Mouse (Mus musculus) T-cell, adult 2 months (primary cell): ENCODE data around the gene Cnnm3.

Source experiments
- DNase-seq: peaks from one replicate; pipeline ENCODE4 v3.0.0; 2022; ENCODE audit warnings: low spot score

The Cnnm3 gene

DNA sequence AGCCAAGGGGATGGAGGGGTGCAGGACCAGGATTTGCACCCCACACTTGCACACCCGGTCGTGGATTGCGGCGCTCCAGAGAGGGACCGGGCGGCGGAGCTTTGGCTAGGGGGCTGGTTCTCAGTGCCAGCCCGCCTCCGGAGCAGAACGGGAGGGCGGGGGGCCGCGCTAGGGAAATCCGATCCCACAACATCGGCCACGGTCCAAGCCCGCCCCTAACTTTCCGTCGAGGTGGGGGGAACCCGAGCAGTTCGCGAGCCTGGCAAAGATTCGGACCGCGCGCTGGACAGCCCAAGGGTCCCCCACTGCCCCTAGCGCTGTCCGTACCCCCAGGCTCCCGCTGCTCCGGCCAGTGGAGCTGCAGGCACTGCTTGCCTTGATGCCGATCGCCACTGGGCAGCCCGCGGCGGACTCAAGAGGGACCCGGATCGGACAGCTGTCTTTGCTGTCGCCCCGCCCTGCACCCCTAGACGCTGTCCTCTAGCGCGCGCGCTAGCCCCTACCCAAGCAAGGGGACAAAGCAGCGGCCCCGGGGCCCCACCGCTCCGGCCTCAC lies 45.9 kb downstream of the Cnnm3 start:
- peak; percentile 6 for DNase-seq

DNA sequence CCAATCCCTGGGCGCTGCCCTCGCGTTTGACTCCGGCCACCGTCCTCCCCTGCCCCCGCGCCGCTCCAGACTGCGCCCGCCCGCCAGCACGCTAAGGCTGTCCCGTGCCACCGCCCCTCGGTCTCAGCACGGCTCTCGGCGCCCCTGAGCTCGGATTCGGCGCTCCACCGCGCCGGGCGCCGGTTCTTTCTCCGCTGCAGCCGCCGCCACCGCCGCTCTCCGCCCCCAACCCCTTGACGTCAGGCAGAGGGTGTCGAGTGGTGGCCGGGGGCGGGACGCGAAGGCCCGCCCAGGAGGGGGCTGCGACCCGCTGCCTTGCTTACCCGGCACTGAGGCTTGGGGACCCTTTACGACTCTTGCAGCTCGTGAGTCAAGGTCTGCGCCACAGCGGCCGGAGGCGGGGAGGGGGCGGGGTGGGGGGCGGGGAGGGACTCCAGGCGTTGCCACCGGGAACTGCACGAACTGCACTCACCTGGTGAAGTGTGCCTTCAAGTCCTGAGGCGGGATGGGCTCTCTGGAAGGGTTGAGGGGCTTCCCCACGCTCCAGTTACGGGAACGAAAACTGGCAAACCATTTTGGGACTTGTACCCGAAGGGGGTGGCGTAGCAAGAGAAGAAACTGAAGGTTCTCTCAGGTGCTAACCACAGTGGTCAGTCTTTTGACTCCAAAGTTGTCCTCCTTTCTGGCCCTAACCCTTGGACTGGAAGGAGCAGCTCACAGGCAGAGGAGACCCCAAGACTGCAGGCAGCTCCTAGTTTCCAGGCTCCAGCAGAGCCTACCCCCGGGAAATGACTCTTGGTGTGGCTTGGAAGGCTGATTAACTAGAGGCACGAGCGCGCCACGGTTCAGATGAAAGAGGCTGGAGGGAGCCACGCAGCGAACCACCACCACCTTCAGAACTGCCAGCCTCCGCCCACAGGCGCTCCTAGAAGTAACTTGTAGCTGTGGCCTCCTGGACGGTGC lies 46.6 kb downstream of the Cnnm3 start, which contains the start of gene Sema4c:
Sema4c (minus strand) TSS at position 319 of the 963 bp plus-strand sequence.
- peak; percentile 57 for DNase-seq

DNA sequence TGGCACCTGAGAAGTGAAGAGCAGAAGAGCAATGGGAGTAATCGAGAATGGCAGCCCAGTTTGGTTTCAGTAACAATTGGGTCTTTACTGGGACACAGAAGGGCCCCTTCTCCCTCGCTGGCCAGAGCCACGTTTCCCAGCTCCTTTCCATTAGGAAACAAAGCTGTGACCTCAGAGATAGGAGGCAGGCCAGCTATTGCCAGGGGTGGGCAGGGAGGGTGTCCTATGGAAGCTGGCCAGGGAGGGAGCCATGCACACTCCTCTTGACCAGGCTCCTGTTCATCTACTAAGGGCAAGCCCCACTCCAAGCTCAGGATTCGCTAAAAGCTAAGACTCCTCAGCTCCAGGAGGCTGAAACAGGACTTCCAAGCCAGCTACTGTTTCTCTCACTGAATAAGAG lies 47.6 kb downstream of the Cnnm3 start:
- no peak for DNase-seq

GRCm38 (mm10) chr1:36559888-36560287 lies 48.2 kb downstream of the Cnnm3 start:
- no peak for DNase-seq

DNA sequence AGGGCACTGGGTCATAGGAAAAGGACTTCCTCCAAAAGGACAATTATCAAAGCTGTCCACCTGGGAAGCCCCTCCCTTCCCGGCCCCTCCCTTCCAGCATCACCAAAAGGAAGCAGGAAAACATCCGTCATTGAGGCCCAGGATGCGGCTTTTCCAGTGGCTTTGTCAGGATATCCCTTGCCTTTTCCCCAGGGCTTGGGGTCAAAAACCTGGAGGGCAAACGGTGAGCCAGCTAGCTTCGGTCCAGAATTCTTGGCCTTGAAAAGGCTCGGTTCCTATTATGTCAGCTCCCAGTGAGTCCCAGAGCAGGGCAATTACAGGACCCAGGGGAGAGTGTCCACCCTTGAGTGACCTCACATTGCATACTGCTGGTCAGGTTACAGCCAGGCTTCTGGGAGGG lies 49.2 kb downstream of the Cnnm3 start:
- DNase-seq = no peak

DNA sequence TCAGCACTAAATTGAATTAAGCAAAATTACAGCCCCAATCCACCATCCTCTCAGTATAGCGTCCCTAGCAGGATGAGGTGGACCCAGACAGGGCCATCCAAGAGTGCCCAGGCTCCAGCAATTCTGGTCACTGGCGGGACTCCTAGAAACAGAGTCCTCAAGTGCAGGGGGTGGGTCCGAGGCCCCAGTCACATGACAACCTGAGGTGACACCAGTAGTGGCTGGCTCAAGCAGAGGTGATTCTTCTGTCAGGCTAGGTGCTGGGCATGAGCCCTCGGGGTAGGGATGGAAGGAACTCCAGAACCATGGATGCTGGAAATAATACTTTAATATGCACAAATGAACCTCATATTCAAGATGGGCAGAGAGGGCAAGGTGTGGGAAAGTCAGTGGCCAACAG lies 50.7 kb downstream of the Cnnm3 start:
- DNase-seq = no peak

GRCm38 (mm10) chr1:36563197-36563596 lies 51.5 kb downstream of the Cnnm3 start:
- no peak for DNase-seq

DNA sequence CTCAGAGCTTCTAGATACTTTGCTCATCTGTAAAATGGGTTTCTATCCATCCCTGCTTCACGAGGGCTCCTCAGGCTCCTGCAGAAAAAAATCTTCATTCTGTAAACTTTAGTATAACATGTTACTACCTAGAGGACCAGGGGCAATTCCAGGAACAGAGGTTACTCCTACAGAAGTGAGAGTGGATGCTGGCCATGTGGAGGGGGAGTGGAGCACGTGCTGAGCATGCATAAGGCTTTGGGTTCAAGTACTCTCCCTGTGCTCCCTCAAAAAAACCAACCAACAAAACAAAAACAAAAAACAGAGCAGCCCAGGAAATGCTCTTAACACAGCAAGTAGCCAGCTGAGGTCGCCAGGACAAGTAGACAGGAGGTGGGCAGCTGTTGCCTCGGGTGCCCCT lies 52.0 kb downstream of the Cnnm3 start:
- no peak for DNase-seq

- DNase-seq = no peak
These were observed 52.4 kb downstream of the Cnnm3 start for GRCm38 (mm10) chr1:36564101-36564500.

- DNase-seq = no peak
These were observed 54.8 kb downstream of the Cnnm3 start for GRCm38 (mm10) chr1:36566425-36566824.

GRCm38 (mm10) chr1:36567818-36568603 lies 56.3 kb downstream of the Cnnm3 start:
- no peak for DNase-seq

DNA sequence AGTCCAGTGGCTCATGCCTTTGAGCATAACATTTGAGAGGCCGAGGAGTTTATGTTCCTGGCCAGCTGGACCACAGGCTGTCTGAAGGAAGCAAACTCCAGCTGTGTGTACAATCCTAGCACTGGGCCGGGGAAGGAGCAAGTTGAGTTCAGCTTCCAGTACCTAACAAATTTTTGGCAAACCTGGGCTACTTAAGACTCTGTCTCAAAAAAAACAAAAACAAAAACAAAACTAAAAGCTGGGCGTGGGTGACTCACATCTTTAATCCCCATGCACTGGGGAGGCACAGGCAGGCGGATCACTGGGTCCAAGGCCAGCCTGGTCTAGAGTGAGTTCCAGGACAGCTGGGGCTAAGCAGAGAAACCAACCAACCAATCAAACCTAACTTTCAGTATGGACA lies 57.1 kb downstream of the Cnnm3 start:
- DNase-seq = no peak

DNA sequence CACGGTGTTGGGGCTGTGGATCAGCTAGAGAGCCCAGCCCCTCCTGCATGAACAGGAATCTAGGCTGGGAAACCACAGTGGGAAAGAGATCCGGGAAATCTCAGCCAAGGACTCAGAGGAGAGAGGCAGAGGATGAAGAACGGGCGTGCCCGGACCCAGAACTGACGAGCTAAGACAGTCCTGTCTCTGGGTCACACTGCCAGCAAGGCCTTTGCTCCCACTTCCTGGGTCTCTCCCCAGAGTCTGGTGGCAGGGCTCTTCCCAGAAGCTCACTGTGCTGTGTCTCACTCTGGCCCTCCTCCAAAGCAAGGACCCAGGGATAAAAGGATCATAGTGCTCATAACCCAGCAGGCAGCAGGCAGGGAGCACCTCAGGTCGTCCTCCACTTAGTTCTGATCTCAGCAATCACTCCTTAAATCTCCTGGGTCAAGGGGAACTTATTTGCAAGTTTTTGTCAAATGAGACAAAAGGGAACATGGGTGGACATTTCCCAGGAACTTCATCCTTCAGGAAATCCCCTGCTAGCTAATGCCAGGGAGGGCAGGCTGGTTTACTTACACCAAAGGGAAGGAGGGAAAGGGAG lies 58.1 kb downstream of the Cnnm3 start:
- DNase-seq = no peak

- no peak for DNase-seq
These were observed 58.7 kb downstream of the Cnnm3 start for GRCm38 (mm10) chr1:36570320-36570719.

GRCm38 (mm10) chr1:36571627-36572026 lies 60.0 kb downstream of the Cnnm3 start:
- DNase-seq = no peak

- DNase-seq = no peak
These were observed 60.6 kb downstream of the Cnnm3 start for GRCm38 (mm10) chr1:36572140-36572700.

DNA sequence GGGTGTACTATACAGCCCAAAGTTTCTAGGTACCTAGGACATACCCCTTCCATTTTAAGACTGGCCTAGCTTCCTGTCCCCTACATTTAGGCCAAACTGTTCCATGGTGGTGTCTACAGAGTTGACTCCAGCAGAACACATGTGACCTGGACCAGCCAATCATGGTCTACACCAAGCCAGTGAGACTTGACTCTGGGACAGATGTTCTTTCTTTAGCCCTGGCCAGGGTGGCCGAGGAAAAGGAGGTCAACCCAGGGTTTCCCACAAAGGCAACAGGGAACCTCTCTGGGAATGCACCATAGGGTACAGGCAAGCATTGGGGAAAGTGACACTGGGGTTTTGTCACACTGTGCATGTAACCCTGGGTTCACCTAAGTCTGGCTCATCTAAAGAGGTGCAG lies 61.0 kb downstream of the Cnnm3 start:
- no peak for DNase-seq

DNA sequence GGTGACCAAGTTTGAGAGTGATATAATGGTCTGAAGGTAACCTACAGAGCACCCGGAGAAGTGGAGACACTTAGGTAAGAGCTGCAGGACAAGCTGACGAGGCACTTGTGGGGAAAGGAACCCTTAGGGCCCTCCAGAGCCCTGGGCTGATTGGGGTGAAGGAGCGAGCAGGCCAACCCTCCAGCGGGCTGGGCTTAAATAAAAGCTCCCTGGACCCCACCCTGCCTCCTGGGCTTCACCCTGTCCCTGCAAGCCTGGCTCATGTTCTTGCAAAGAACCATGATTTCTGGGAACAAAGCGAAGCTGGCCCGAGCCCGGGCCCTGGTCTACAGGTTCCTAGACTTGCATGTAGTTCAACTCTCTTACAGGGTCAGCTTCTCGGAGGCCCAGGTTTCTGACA lies 61.9 kb downstream of the Cnnm3 start:
- no peak for DNase-seq

DNA sequence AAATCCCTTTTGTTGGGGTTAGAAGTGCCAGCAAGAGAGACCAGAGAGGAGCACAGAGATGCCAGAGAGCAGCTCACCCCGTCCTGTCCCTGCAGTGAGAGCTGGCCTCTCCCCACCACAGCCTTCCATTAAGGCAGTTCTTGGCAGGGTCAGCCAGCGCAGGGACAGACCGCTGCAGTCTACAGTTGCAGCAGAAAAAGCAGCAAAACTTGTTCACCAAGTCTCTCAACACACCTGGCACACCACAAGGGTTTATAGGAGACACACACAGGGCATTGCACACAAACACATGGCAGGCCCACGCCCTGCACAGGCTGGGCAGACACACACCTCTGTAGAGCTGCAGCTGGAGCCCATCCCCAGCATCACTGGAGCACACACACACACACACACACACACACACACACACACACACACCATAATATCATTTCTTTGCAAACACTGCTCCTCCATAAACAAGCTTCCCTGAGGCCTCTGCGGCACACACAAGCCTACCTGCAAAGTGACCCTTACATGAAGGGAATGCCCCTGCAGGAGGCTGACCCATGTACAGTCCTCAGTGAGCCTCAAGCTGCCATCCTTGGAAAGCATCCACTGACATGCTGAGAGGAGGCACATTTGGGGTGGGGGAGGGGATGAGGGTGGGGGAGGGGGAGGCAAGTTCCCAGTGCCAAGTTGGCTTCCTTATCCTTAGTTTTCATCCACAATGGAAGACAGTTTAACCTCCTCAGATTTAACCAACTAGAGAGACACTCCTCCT lies 62.7 kb downstream of the Cnnm3 start:
- no peak for DNase-seq

DNA sequence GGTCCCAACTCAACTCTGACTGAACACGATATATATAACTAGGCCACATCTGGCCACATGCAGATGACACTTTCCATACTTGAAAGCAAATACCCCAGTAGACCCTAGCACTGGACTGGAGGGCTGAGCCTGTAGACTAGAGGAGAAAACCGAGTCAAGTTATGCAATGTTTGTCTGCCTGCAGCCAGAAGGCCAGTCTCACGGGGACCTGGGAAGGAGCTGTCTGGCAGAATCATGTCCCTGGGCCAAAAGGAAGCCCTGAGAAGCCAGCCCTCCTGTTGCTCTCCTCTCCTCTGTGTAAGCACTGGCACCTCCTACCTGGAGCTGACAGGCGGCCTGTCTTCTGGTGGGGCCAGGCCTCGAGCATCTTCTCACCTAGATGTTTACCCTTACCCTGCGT lies 63.7 kb downstream of the Cnnm3 start:
- DNase-seq = no peak

DNA sequence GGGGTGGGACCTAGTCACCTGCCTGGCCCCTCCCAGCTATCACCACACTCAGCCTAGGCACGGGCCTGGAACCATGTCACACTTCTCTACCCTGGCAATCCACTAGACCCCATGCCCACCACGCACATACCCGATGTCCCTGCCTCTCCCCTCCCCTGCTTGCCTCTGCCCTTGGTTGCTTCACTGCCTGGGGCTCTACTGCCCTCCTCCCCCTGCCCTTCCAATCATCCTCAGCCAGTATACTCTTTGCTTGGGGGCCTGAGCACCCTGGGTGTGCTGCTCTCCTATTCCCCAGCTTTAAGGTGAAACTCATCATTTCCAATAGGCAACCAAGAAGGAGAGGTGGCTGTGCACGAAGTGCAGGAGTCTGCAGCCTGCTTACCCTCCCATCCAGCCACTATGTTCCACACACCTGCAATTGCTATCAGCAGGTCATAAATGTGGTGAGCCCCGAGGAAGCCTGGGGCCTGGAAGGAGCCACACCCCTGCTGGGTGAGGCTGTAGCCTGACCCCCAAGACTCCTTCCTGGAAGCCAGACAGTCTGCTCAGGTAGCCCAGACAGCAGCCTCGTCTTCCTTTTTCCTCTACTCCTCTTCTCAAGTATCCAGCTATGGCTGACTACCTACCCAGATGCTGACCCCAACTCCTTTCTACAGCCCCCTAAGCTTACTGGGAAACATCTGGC lies 65.5 kb downstream of the Cnnm3 start:
- DNase-seq = no peak
